Comparison of ENCODE assay signal across 8 mouse cellular contexts in the genomic region with DNA sequence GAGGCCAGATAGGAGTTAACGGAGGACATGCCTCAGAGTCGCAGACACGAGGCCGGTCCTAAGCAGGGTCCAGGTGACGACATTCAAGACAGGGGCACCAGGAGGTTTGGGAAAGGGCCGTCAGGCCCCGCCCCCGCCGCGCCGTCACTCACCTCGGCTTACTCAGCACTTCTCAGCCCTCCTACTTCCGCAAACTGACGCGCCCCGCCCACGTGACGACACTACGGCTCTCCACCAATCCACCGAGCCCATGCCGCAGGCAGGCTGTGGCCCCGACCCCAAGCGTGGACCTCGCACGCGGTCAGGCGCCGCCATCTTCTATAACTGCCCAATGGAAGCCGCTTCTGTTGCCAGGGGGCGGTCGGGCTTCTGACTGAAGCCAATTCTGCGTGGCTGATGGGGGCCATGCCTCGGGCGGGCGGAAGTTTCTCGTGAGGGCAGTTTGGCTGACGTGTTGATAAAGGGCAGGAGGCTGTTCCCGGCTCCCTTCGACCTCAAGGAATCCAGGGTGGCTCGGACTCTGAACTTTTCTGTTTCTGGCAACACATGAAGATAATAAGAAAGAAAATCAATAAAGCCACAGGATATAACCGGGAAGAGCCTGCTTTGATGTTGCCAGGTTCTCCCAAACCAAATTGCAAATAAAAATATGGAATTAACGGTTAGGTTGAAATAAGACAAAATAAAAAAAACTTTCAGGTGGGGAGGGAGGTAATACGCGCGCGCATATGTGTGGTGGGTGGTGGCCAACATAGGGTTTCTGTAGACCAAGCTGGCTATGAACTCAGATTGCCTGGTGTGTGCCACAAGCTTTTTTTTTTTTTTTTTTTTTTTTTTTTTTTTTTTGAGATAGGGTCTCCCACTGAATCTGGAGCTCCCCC. TPM values are rescaled to one million over a fixed set of nuclear protein-coding genes. Genes with fewer than 3 reads are reported as not detected.
DNase-seq lines count a peak whose midpoint lies in the region; ATAC-seq lines count a peak whose summit lies in the region.

A gene (minus strand): TSS at position 333 of the 881 bp plus-strand sequence.

- H3K9ac ChIP-seq in hindbrain, embryonic 11.5 days (ENCODE audit: low read depth, low read length) = peak within 1 kb of the TSS; percentile 68

- H3K9me3 ChIP-seq in hindbrain, embryonic 11.5 days (ENCODE audit: control insufficient read depth, low read length) = no peaks in the 10 kb centered on the region

- H3K4me2 ChIP-seq in hindbrain, embryonic 11.5 days (replicated peaks; ENCODE audit: low read depth, low read length) = peak within 1 kb of the TSS; percentile 81

- peak within 1 kb of the TSS; percentile 86 for H3K27ac ChIP-seq in hindbrain, embryonic 11.5 days (ENCODE audit: low read depth, low read length)

- ATAC-seq in hindbrain, embryonic 11.5 days (ENCODE audit: low FRiP score) = peak; percentile 98

- peak within 1 kb of the TSS; percentile 50 for H3K4me3 ChIP-seq in hindbrain, embryonic 11.5 days (ENCODE audit: low read depth, low read length)

- WGBS in hindbrain, embryonic 11.5 days = 4% methylated on average over 46 of the region's 46 CpGs

- H3K4me1 ChIP-seq in hindbrain, embryonic 11.5 days (replicated peaks; ENCODE audit: control insufficient read depth, insufficient read depth, low read length) = peaks cover 4% of the 10 kb centered on the region; the same call in 1 of the 2 replicates

- H3K27me3 ChIP-seq in hindbrain, embryonic 11.5 days (ENCODE audit: control insufficient read depth, insufficient read depth, low read length) = no peaks in the 10 kb centered on the region

- H3K36me3 ChIP-seq in hindbrain, embryonic 11.5 days (ENCODE audit: control insufficient read depth, insufficient read depth, low read length) = no peaks in the 10 kb centered on the region

- DNase-seq in Muller cell, postnatal 12 days (ENCODE audit: inconsistent ontology term) = peak; percentile 99
- DNase-seq in cerebellum, adult 9-11 months = peak; percentile 99
- DNase-seq in frontal cortex, adult 2 months (ENCODE audit: extremely low spot score in 1 of 2, low spot score in 1 of 2) = peak; percentile 97 to 99
- peak; percentile 99 for DNase-seq in hindbrain, embryonic 11.5 days (ENCODE audit: low spot score)
- DNase-seq in layer of hippocampus, postnatal 10 days (ENCODE audit: low spot score in 2 of 2) = peak; percentile 98
- DNase-seq in lung, postnatal 10 days = peak; percentile 100
- DNase-seq in ovary, postnatal 36 days (ENCODE audit: low spot score) = peak; percentile 99
- DNase-seq in thymus, postnatal 25 days = peak; percentile 98

RNA-seq across cellular contexts. Expression of the gene that starts here (rescaled TPM):
- polyA plus RNA-seq in frontal cortex, adult 2 months (2012; rRNA removed) = 31.8 and 32.9 TPM in 2 replicates
- 18.0 and 20.4 TPM in 2 replicates for polyA plus RNA-seq in hindbrain, embryonic 11.5 days (2014; fragmentation: Nextera tagmentation; extraction: Ambion mirVana)
- 10 to 100 TPM; 18.3 to 22.5 TPM for total RNA-seq in layer of hippocampus, postnatal 10 days (2021)

Comparison
In these comparisons a context has a peak if more than half of its experiments do, and no peak if none do; other contexts are left out.
1. Peak in every context shown above with its lines: DNase-seq, ATAC-seq, H3K4me3 ChIP-seq and H3K27ac ChIP-seq.